Mouse (Mus musculus): ENCODE measurements around the gene Hs6st3.

Hs6st3 gene

GRCm38 (mm10) chr14:119908032-119908675 lies 770.0 kb downstream of the Hs6st3 start:
- no peak for DNase-seq (ENCODE audit: low read depth)

- DNase-seq (ENCODE audit: low read depth): no peak
These were observed 776.4 kb downstream of the Hs6st3 start for GRCm38 (mm10) chr14:119914508-119914907.

- no peak for DNase-seq (ENCODE audit: low read depth)
These were observed 780.3 kb downstream of the Hs6st3 start for GRCm38 (mm10) chr14:119918281-119919034.

- no peak for DNase-seq (ENCODE audit: low read depth)
These were observed 781.0 kb downstream of the Hs6st3 start for GRCm38 (mm10) chr14:119919177-119919576.
